Mouse (Mus musculus) neural tube, embryonic 11.5 days (tissue): ENCODE data around the gene Gm3543. TPM values are rescaled to one million over a fixed set of nuclear protein-coding genes. Genes with fewer than 3 reads are reported as not detected.
"Not testable (repeated sequence)": the region's sequence is repeated elsewhere in the genome, so short reads cannot be mapped to it uniquely, and the experiment has no call there.

ENCODE experiments used
- ATAC-seq: fragments of 200-750 bp; cut with Nextera tagmentation; 2 replicates; pipeline ENCODE4 v1.8.0; 2017; ENCODE audit warnings: moderate number of reproducible peaks, mild to moderate bottlenecking, moderate TSS enrichment, moderate library complexity; ENCODE audit not compliant: insufficient read depth, low FRiP score, low TSS enrichment
- DNase-seq: peaks from one replicate; pipeline ENCODE4 v3.0.0-alpha.2; 2015; ENCODE audit warnings: low spot score
- H3K27ac ChIP-seq: fragments of 300-500 bp; sonication (generic); 2 replicates; pipeline ENCODE4 v1.5.1; 2014; ENCODE audit warnings: low read depth, mild to moderate bottlenecking, low read length
- H3K27me3 ChIP-seq: fragments of 300-500 bp; sonication (generic); 2 replicates; pipeline ENCODE4 v1.6.1; 2014; ENCODE audit warnings: mild to moderate bottlenecking, low read length, mixed read lengths; ENCODE audit not compliant: control insufficient read depth, insufficient read depth
- H3K36me3 ChIP-seq: fragments of 300-500 bp; sonication (generic); 2 replicates; pipeline ENCODE4 v1.6.1; 2014; ENCODE audit warnings: mild to moderate bottlenecking, low read length, moderate library complexity, mixed read lengths; ENCODE audit not compliant: control insufficient read depth, insufficient read depth
- H3K4me1 ChIP-seq: fragments of 300-500 bp; sonication (generic); 2 replicates; pipeline ENCODE4 v1.6.1; 2014; ENCODE audit warnings: low read length, mixed read lengths; ENCODE audit not compliant: control insufficient read depth, insufficient read depth
- H3K4me2 ChIP-seq: fragments of 300-500 bp; sonication (generic); 2 replicates; pipeline ENCODE4 v1.6.1; 2014; ENCODE audit warnings: low read depth, mild to moderate bottlenecking, moderate library complexity
- H3K4me3 ChIP-seq: fragments of 300-500 bp; sonication (generic); 2 replicates; pipeline ENCODE4 v1.5.1; 2014; ENCODE audit warnings: low read depth, low read length
- H3K9ac ChIP-seq: fragments of 300-500 bp; sonication (generic); 2 replicates; pipeline ENCODE4 v1.6.1; 2014; ENCODE audit warnings: mild to moderate bottlenecking, low read length
- H3K9me3 ChIP-seq: fragments of 300-500 bp; sonication (generic); 2 replicates; pipeline ENCODE4 v1.6.1; 2016; ENCODE audit warnings: low read length; ENCODE audit not compliant: control insufficient read depth
- WGBS: fragments of 180-500 bp; shearing (Covaris S2); extraction: QIAGEN DNeasy Blood & Tissue Kit; methylation state at CpG from one replicate; pipeline ENCODE4 v1.1.7; 2014; 5-methylcytosine and 5-hydroxymethylcytosine counted together
- polyA plus RNA-seq: library from polyadenylated mRNA; unstranded; fragments of >200 nt; fragmentation: Nextera tagmentation; extraction: Ambion mirVana; gene quantifications from 2 replicates; pipeline ENCODE4 v1.2.1, GENCODE M21; 2014

Gm3543 gene
- polyA plus RNA-seq, result not detected in 2 replicates

DNA sequence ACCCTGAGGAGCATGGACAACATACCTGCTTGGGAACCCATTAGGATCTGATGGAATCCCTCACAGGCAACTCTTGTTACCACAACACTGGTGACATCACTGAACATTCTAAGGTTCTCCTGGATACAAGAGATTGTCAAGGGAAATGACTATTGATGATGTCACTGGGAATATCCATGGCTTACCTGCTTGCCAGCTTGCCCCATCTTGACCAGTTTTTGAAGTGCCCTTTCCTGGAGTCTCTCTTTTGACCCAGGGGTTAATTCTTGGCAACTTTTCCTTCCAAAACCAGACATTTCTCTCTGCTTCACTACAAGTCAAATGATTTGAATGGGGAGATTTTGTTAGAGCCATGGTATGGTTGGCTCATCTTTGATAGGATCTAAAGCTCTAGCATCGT lies at the start of gene Gm3543:
Gene Gm3543 (minus strand): TSS at position 101 of the 400 bp plus-strand sequence.
- not testable (repeated sequence) for H3K9ac ChIP-seq, H3K9me3 ChIP-seq, H3K27ac ChIP-seq, H3K4me3 ChIP-seq, H3K4me1 ChIP-seq, H3K4me2 ChIP-seq, DNase-seq, H3K27me3 ChIP-seq, ATAC-seq, H3K36me3 ChIP-seq
- no CpG with 5 or more reads among the region's 1 CpGs for WGBS

- WGBS, result 69% methylated on average over 3 of the region's 3 CpGs
- H3K4me1 ChIP-seq, ATAC-seq, H3K27ac ChIP-seq, H3K9ac ChIP-seq, H3K4me3 ChIP-seq, H3K27me3 ChIP-seq, DNase-seq, H3K4me2 ChIP-seq, H3K36me3 ChIP-seq, H3K9me3 ChIP-seq: not testable (repeated sequence)
Observed at GRCm38 (mm10) chr14:41968596-41968995, 14.5 kb downstream of the Gm3543 start.

DNA sequence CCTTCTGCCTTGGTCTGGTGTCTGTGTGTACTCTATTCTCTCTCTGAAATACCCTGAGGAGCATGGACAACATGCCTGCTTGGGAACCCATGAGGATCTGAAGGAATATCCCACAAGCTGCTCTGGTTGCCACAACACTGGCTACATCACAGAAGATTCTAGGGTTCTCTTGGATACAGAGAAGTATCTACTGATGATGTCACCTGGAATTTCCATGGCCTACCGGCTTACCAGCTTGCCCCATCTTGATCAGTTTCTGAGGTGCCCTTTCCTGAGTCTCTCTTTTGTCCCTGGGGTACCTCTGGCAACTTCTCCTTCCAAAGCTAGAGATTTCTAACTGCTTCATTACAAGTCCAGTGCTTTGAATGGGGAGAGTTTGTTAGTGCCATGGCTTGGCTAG lies 15.3 kb downstream of the Gm3543 start, which contains the start of gene Gm6401:
Gene Gm6401 (minus strand): TSS at position 101 of the 400 bp plus-strand sequence.
- not testable (repeated sequence) for ATAC-seq, H3K4me1 ChIP-seq, H3K9me3 ChIP-seq, H3K27me3 ChIP-seq, H3K4me2 ChIP-seq, H3K36me3 ChIP-seq, H3K9ac ChIP-seq, DNase-seq, H3K27ac ChIP-seq, H3K4me3 ChIP-seq
- WGBS, result 92% methylated on average over 1 of the region's 1 CpGs

GRCm38 (mm10) chr14:41964095-41964494 lies 19.0 kb downstream of the Gm3543 start:
- not testable (repeated sequence) for ATAC-seq, H3K4me1 ChIP-seq, H3K36me3 ChIP-seq, H3K9ac ChIP-seq, H3K4me2 ChIP-seq, H3K9me3 ChIP-seq, H3K27ac ChIP-seq, H3K4me3 ChIP-seq, DNase-seq, H3K27me3 ChIP-seq
- WGBS, result 75% methylated on average over 4 of the region's 4 CpGs

- H3K27me3 ChIP-seq, H3K4me1 ChIP-seq, H3K4me3 ChIP-seq, DNase-seq, H3K36me3 ChIP-seq, H3K9ac ChIP-seq, H3K4me2 ChIP-seq, H3K9me3 ChIP-seq, ATAC-seq, H3K27ac ChIP-seq: not testable (repeated sequence)
- 81% methylated on average over 1 of the region's 2 CpGs for WGBS
Observed at GRCm38 (mm10) chr14:41943695-41944094, 39.4 kb downstream of the Gm3543 start, which contains the start of gene 1700024B05Rik. 1700024B05Rik (plus strand) TSS chr14:41943995.

Other genes starting within 250 kb of the Gm3543 start
- gene Gm7929, start 232.7 kb downstream of the Gm3543 start, polyA plus RNA-seq, result not detected in 2 replicates
- not detected in 2 replicates for gene Gm47189, start 210.9 kb downstream of the Gm3543 start, polyA plus RNA-seq
- not detected in 2 replicates for gene Gm7980, start 76.0 kb downstream of the Gm3543 start, polyA plus RNA-seq
- not detected in 2 replicates for gene 1700049E17Rik1, start 58.4 kb downstream of the Gm3543 start, polyA plus RNA-seq
- gene 1700024B05Rik, start 39.3 kb downstream of the Gm3543 start, polyA plus RNA-seq, result not detected in 2 replicates
- gene Gm6401, start 15.4 kb downstream of the Gm3543 start, polyA plus RNA-seq, result not detected in 2 replicates
- not detected in 2 replicates for gene Gm7951, start 134.0 kb upstream of the Gm3543 start, polyA plus RNA-seq
- not detected in 2 replicates for gene Gm17027, start 179.3 kb upstream of the Gm3543 start, polyA plus RNA-seq
- not detected in 2 replicates for gene Gm3573, start 207.5 kb upstream of the Gm3543 start, polyA plus RNA-seq